Mouse (Mus musculus) C2C12 (cell line): Measurements from ENCODE around the gene Dusp1. TPM values are rescaled to one million over a fixed set of nuclear protein-coding genes. Genes with fewer than 3 reads are reported as not detected.
A peak's percentile ranks its signal among the peaks of the same experiment; 100 is the strongest.

Experiments
- H3K27me3 ChIP-seq: one replicate; pipeline ENCODE4 v1.6.1; 2011; ENCODE audit not compliant: control insufficient read depth, insufficient read depth, insufficient read length
- H3K36me3 ChIP-seq: one replicate; pipeline ENCODE4 v1.6.1; 2011; ENCODE audit not compliant: control insufficient read depth, insufficient read depth
- H3K4me3 ChIP-seq: one replicate; pipeline ENCODE4 v1.5.1; 2011; ENCODE audit warnings: mild to moderate bottlenecking, control low read depth; ENCODE audit not compliant: poor library complexity, insufficient read depth, severe bottlenecking
- H3K79me2 ChIP-seq: one replicate; pipeline ENCODE4 v1.6.1; 2011; ENCODE audit not compliant: control insufficient read depth, insufficient read depth
- H3K79me3 ChIP-seq: one replicate; pipeline ENCODE4 v1.6.1; 2011; ENCODE audit warnings: low read depth, control low read depth
- H3ac ChIP-seq: one replicate; pipeline ENCODE3; 2011; ENCODE audit warnings: low read depth; ENCODE audit not compliant: control insufficient read depth, insufficient read length
- CEBPB ChIP-seq: IDR thresholded peaks from one replicate; pipeline ENCODE4 v1.6.1; 2011; ENCODE audit warnings: low read depth, mild to moderate bottlenecking, control low read depth, moderate library complexity
- CTCF ChIP-seq: IDR thresholded peaks from one replicate; pipeline ENCODE4 v1.5.1; 2011; ENCODE audit not compliant: control insufficient read depth, insufficient read depth, insufficient read length
- FOSL1 ChIP-seq: IDR thresholded peaks from one replicate; pipeline ENCODE4 v1.8.0; 2011; ENCODE audit warnings: mild to moderate bottlenecking, low read length; ENCODE audit not compliant: poor library complexity, insufficient read depth, severe bottlenecking
- MAX ChIP-seq: IDR thresholded peaks from one replicate; pipeline ENCODE4 v1.6.1; 2011; ENCODE audit warnings: mild to moderate bottlenecking, control low read depth
- MYOD1 ChIP-seq: IDR thresholded peaks from one replicate; pipeline ENCODE4 v1.6.1; 2011; ENCODE audit warnings: low read depth; ENCODE audit not compliant: control insufficient read depth, insufficient read length
- MYOG ChIP-seq: IDR thresholded peaks from one replicate; pipeline ENCODE4 v1.6.1; 2011; ENCODE audit not compliant: control insufficient read depth, insufficient read length; ENCODE audit errors: extremely low read depth
- USF1 ChIP-seq: IDR thresholded peaks from one replicate; pipeline ENCODE4 v1.6.1; 2011; ENCODE audit warnings: low read depth, mild to moderate bottlenecking, control low read depth, moderate library complexity
- polyA plus RNA-seq: library from polyadenylated mRNA; unstranded; fragments of >200 nt; fragmentation: generic; extraction: Trizol; gene quantifications from one replicate; pipeline ENCODE4 v1.2.1, GENCODE M21; 2012; ENCODE audit warnings: missing spikeins

Gene Dusp1
- polyA plus RNA-seq, 1 experiment: 16.4 TPM

GRCm38 (mm10) chr17:26584558-26585136, 22.7 kb upstream of the Dusp1 start:
- peak; percentile 71 for TF ChIP-seq FOSL1
- TF ChIP-seq MYOG: no peak
- TF ChIP-seq USF1: no peak
- TF ChIP-seq MAX: peak; percentile 31
- peak; percentile 74 for TF ChIP-seq MYOD1
- no peak for TF ChIP-seq CEBPB
- peak; percentile 3 for TF ChIP-seq CTCF
- Histone ChIP-seq H3K4me3 (no peak overlapping the region), H3ac (peak overlapping the region; percentile 37), H3K79me2 (peaks cover 84% of the 10 kb centered on the region), H3K36me3 (peaks cover 37% of the 10 kb centered on the region), H3K27me3 (no peaks in the 10 kb centered on the region), H3K79me3 (peaks cover 63% of the 10 kb centered on the region)

- Histone ChIP-seq H3K79me3 (peaks cover 61% of the 10 kb centered on the region), H3K79me2 (peaks cover 84% of the 10 kb centered on the region), H3ac (no peak overlapping the region), H3K36me3 (peaks cover 37% of the 10 kb centered on the region), H3K27me3 (no peaks in the 10 kb centered on the region), H3K4me3 (no peak overlapping the region)
- TF ChIP-seq MYOD1: peak; percentile 88
- TF ChIP-seq CEBPB: no peak
- no peak for TF ChIP-seq CTCF
Observed at GRCm38 (mm10) chr17:26584063-26584462, 22.1 kb upstream of the Dusp1 start.

GRCm38 (mm10) chr17:26583606-26584005, 21.7 kb upstream of the Dusp1 start:
- no peaks in the 10 kb centered on the region for H3K27me3 ChIP-seq
- H3K36me3 ChIP-seq: peaks cover 35% of the 10 kb centered on the region
- H3ac ChIP-seq: peak overlapping the region; percentile 33
- no peak overlapping the region for H3K4me3 ChIP-seq
- peaks cover 84% of the 10 kb centered on the region for H3K79me2 ChIP-seq
- TF ChIP-seq CTCF: no peak
- no peak for TF ChIP-seq FOSL1
- TF ChIP-seq CEBPB: no peak
- TF ChIP-seq USF1: no peak
- no peak for TF ChIP-seq MYOD1
- TF ChIP-seq MAX: no peak
- TF ChIP-seq MYOG: no peak
- H3K79me3 ChIP-seq: peaks cover 65% of the 10 kb centered on the region

- peaks cover 35% of the 10 kb centered on the region for H3K36me3 ChIP-seq
- peaks cover 84% of the 10 kb centered on the region for H3K79me2 ChIP-seq
- peaks cover 64% of the 10 kb centered on the region for H3K79me3 ChIP-seq
- H3ac ChIP-seq: no peak overlapping the region
- H3K4me3 ChIP-seq: no peak overlapping the region
- no peaks in the 10 kb centered on the region for H3K27me3 ChIP-seq
- TF ChIP-seq FOSL1: no peak
Observed at GRCm38 (mm10) chr17:26583056-26583455, 21.1 kb upstream of the Dusp1 start.

GRCm38 (mm10) chr17:26582297-26582696, 20.4 kb upstream of the Dusp1 start:
- peaks cover 38% of the 10 kb centered on the region for H3K36me3 ChIP-seq
- peaks cover 84% of the 10 kb centered on the region for H3K79me2 ChIP-seq
- TF ChIP-seq CEBPB (no peak), MYOG (no peak), MAX (no peak), CTCF (no peak), MYOD1 (no peak), FOSL1 (no peak), USF1 (no peak)
- no peak overlapping the region for H3ac ChIP-seq
- peaks cover 62% of the 10 kb centered on the region for H3K79me3 ChIP-seq
- H3K4me3 ChIP-seq: no peak overlapping the region
- no peaks in the 10 kb centered on the region for H3K27me3 ChIP-seq

GRCm38 (mm10) chr17:26580873-26581401, 19.0 kb upstream of the Dusp1 start:
- H3ac ChIP-seq: no peak overlapping the region
- H3K79me2 ChIP-seq: peaks cover 84% of the 10 kb centered on the region
- H3K36me3 ChIP-seq: peaks cover 38% of the 10 kb centered on the region
- H3K4me3 ChIP-seq: no peak overlapping the region
- TF ChIP-seq MAX: no peak
- TF ChIP-seq FOSL1: no peak
- no peak for TF ChIP-seq CTCF
- TF ChIP-seq MYOG: no peak
- TF ChIP-seq MYOD1: no peak
- TF ChIP-seq USF1: no peak
- TF ChIP-seq CEBPB: no peak
- H3K27me3 ChIP-seq: no peaks in the 10 kb centered on the region
- H3K79me3 ChIP-seq: peaks cover 63% of the 10 kb centered on the region

GRCm38 (mm10) chr17:26579396-26579795, 17.5 kb upstream of the Dusp1 start:
- H3K79me3 ChIP-seq: peaks cover 69% of the 10 kb centered on the region
- TF ChIP-seq MYOD1: no peak
- TF ChIP-seq CTCF: no peak
- TF ChIP-seq USF1: no peak
- no peak for TF ChIP-seq MYOG
- TF ChIP-seq FOSL1: no peak
- no peak for TF ChIP-seq CEBPB
- TF ChIP-seq MAX: no peak
- no peak overlapping the region for H3K4me3 ChIP-seq
- H3ac ChIP-seq: no peak overlapping the region
- peaks cover 41% of the 10 kb centered on the region for H3K36me3 ChIP-seq
- H3K79me2 ChIP-seq: peaks cover 89% of the 10 kb centered on the region
- no peaks in the 10 kb centered on the region for H3K27me3 ChIP-seq
